Mouse (Mus musculus): Measurements from ENCODE around the gene Mpig6b.

DNA sequence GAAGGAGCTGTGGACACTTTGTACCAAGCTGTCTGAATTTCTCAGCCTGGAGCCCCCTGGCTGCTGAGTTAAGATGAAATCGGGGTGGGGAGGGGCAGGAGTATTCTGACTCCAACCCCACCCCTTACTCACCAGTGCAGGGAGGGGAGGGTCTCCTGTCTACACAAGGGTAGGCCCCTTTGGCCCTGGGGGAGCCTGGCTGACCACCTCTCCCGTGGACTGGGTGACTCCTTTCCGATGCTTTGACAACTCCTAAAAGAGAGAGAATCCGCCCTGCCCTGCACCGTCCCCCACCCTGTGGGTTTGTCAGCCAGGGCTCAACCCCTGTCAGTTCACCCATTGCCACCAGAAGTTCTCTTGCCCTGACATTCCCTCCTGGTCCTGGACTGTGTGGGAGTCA lies 39.8 kb downstream of the Mpig6b start:
- TF ChIP-seq CTCF (IDR thresholded peaks at IDR 0.05) (no peak), POLR2A (IDR thresholded peaks at IDR 0.05; ENCODE audit: insufficient read depth, low read depth, low read length) (no peak), EP300 (IDR thresholded peaks at IDR 0.05; ENCODE audit: insufficient read depth, low read depth, low read length) (no peak)

Measured in heart, adult 2 months (tissue).